Mouse (Mus musculus) stomach, embryonic 16.5 days (tissue): ENCODE data around the gene Spata31d1d. TPM values are rescaled to one million over a fixed set of nuclear protein-coding genes. Genes with fewer than 3 reads are reported as not detected.
"Not testable (repeated sequence)": the region's sequence is repeated elsewhere in the genome, so short reads cannot be mapped to it uniquely, and the experiment has no call there.

Experiments
- ATAC-seq: fragments of 200-750 bp; cut with Nextera tagmentation; 2 replicates; pipeline ENCODE4 v1.8.0; 2017; ENCODE audit warnings: moderate number of reproducible peaks, moderate TSS enrichment; ENCODE audit not compliant: insufficient read depth, low FRiP score
- H3K27ac ChIP-seq: fragments of 300-500 bp; sonication (generic); 2 replicates; pipeline ENCODE4 v1.5.1; 2014; ENCODE audit warnings: low read length
- H3K27me3 ChIP-seq: fragments of 300-500 bp; sonication (generic); 2 replicates; pipeline ENCODE4 v1.6.1; 2014; ENCODE audit warnings: low read length, control low read depth, mixed read lengths; ENCODE audit not compliant: control insufficient read depth, insufficient read depth
- H3K36me3 ChIP-seq: fragments of 300-500 bp; sonication (generic); 2 replicates; pipeline ENCODE4 v1.6.1; 2014; ENCODE audit warnings: low read length; ENCODE audit not compliant: control insufficient read depth, insufficient read depth
- H3K4me1 ChIP-seq: fragments of 300-500 bp; sonication (generic); 2 replicates; pipeline ENCODE4 v1.6.1; 2014; ENCODE audit warnings: low read length, control low read depth, mixed read lengths; ENCODE audit not compliant: control insufficient read depth, insufficient read depth
- H3K4me2 ChIP-seq: fragments of 300-500 bp; sonication (generic); 2 replicates; pipeline ENCODE4 v1.6.1; 2014; ENCODE audit warnings: low read depth, low read length, mixed read lengths
- H3K4me3 ChIP-seq: fragments of 300-500 bp; sonication (generic); replicated peaks from 2 replicates; pipeline ENCODE4 v1.5.1; 2014; ENCODE audit warnings: mild to moderate bottlenecking, low read length
- H3K9ac ChIP-seq: fragments of 300-500 bp; sonication (generic); 2 replicates; pipeline ENCODE4 v1.6.1; 2014; ENCODE audit warnings: low read length
- H3K9me3 ChIP-seq: fragments of 300-500 bp; sonication (generic); replicated peaks from 2 replicates; pipeline ENCODE4 v1.6.1; 2016; ENCODE audit warnings: low read length, control low read depth; ENCODE audit not compliant: control insufficient read depth
- WGBS: fragments of 180-500 bp; shearing (Covaris S2); extraction: QIAGEN DNeasy Blood & Tissue Kit; methylation state at CpG from one replicate; pipeline ENCODE4 v1.1.7; 2014; 5-methylcytosine and 5-hydroxymethylcytosine counted together
- polyA plus RNA-seq: library from polyadenylated mRNA; unstranded; fragments of >200 nt; fragmentation: Nextera tagmentation; extraction: Ambion mirVana; gene quantifications from 2 replicates; pipeline ENCODE4 v1.2.1, GENCODE M21; 2015

The Spata31d1d gene
- polyA plus RNA-seq, 1 experiment from 2014 or later = not detected

- not testable (repeated sequence) for H3K27me3 ChIP-seq
- 26% methylated on average over 6 of the region's 6 CpGs for WGBS
Measured at GRCm38 (mm10) chr13:59718857-59719440, 12.6 kb downstream of the Spata31d1d start.

GRCm38 (mm10) chr13:59713710-59714109 is 17.8 kb downstream of the Spata31d1d start:
- H3K9me3 ChIP-seq = no peaks in the 10 kb centered on the region
- H3K4me3 ChIP-seq = no peak overlapping the region
- ATAC-seq = no peak
- H3K36me3 ChIP-seq = no peaks in the 10 kb centered on the region
- 32% methylated on average over 3 of the region's 3 CpGs for WGBS
- no peaks in the 10 kb centered on the region for H3K4me1 ChIP-seq
- no peak overlapping the region for H3K4me2 ChIP-seq
- no peak overlapping the region for H3K27ac ChIP-seq
- H3K27me3 ChIP-seq = no peaks in the 10 kb centered on the region
- H3K9ac ChIP-seq = no peak overlapping the region

More at GRCm38 (mm10) chr13:59718857-59719440, 12.6 kb downstream of the Spata31d1d start:
- ATAC-seq = peak; percentile 80; the same call in 1 of the 2 replicates
- not testable (repeated sequence) for H3K4me1 ChIP-seq, H3K36me3 ChIP-seq, H3K4me3 ChIP-seq, H3K4me2 ChIP-seq, H3K9me3 ChIP-seq, H3K9ac ChIP-seq
- H3K27ac ChIP-seq = 0 out of 2 replicates have a peak overlapping the region, but pooled peaks have one; percentile 2

GRCm38 (mm10) chr13:59711984-59712383 is 19.6 kb downstream of the Spata31d1d start, which contains the start of gene Spata31d1b:
Gene Spata31d1b, plus strand, starts transcription at chr13:59712284.
- not testable (repeated sequence) for ATAC-seq, H3K4me2 ChIP-seq
- 67% methylated on average over 3 of the region's 3 CpGs for WGBS

GRCm38 (mm10) chr13:59710230-59710629 is 21.3 kb downstream of the Spata31d1d start, which contains the start of gene Spata31d1a:
Gene Spata31d1a, minus strand, starts transcription at chr13:59710330.
- H3K27ac ChIP-seq = no peak within 1 kb of the TSS
- no peaks in the 10 kb centered on the region for H3K4me1 ChIP-seq
- 85% methylated on average over 15 of the region's 15 CpGs for WGBS
- H3K4me3 ChIP-seq = no peak within 1 kb of the TSS
- H3K9me3 ChIP-seq = no peaks in the 10 kb centered on the region
- H3K4me2 ChIP-seq = no peak within 1 kb of the TSS
- no peak for ATAC-seq
- no peaks in the 10 kb centered on the region for H3K27me3 ChIP-seq
- H3K9ac ChIP-seq = no peak within 1 kb of the TSS
- no peaks in the 10 kb centered on the region for H3K36me3 ChIP-seq

More at GRCm38 (mm10) chr13:59711984-59712383, 19.6 kb downstream of the Spata31d1d start, which contains the start of gene Spata31d1b:
- not testable (repeated sequence) for H3K27me3 ChIP-seq, H3K9me3 ChIP-seq, H3K36me3 ChIP-seq, H3K4me1 ChIP-seq, H3K4me3 ChIP-seq, H3K27ac ChIP-seq, H3K9ac ChIP-seq

- no peaks in the 10 kb centered on the region for H3K36me3 ChIP-seq
- H3K27ac ChIP-seq = no peak overlapping the region
- H3K4me2 ChIP-seq = no peak overlapping the region
- no peak overlapping the region for H3K4me3 ChIP-seq
- ATAC-seq = peak; percentile 26; the same call in 1 of the 2 replicates
- H3K9me3 ChIP-seq = no peaks in the 10 kb centered on the region
- WGBS = 47% methylated on average over 12 of the region's 12 CpGs
- no peaks in the 10 kb centered on the region for H3K27me3 ChIP-seq
- no peaks in the 10 kb centered on the region for H3K4me1 ChIP-seq
- no peak overlapping the region for H3K9ac ChIP-seq
Measured at GRCm38 (mm10) chr13:59704562-59704961, 27.0 kb downstream of the Spata31d1d start.

GRCm38 (mm10) chr13:59703514-59703913 is 28.0 kb downstream of the Spata31d1d start:
- Histone ChIP-seq H3K4me2 (no peak overlapping the region), H3K9me3 (no peaks in the 10 kb centered on the region), H3K4me3 (no peak overlapping the region), H3K27ac (no peak overlapping the region), H3K36me3 (no peaks in the 10 kb centered on the region), H3K9ac (no peak overlapping the region), H3K4me1 (no peaks in the 10 kb centered on the region), H3K27me3 (no peaks in the 10 kb centered on the region)
- ATAC-seq = no peak
- 81% methylated on average over 12 of the region's 12 CpGs for WGBS

- H3K4me1 ChIP-seq, H3K4me3 ChIP-seq, H3K36me3 ChIP-seq, H3K4me2 ChIP-seq, H3K27ac ChIP-seq, H3K9ac ChIP-seq, H3K9me3 ChIP-seq, H3K27me3 ChIP-seq: not testable (repeated sequence)
- ATAC-seq = 0 out of 2 replicates have a peak, but pooled peaks have one; percentile 37
- 71% methylated on average over 1 of the region's 1 CpGs for WGBS
Measured at GRCm38 (mm10) chr13:59700137-59700536, 31.4 kb downstream of the Spata31d1d start.

GRCm38 (mm10) chr13:59699131-59699530 is 32.4 kb downstream of the Spata31d1d start:
- Histone ChIP-seq H3K9ac (no peak overlapping the region), H3K4me2 (no peak overlapping the region), H3K27me3 (no peaks in the 10 kb centered on the region), H3K9me3 (no peaks in the 10 kb centered on the region), H3K4me3 (no peak overlapping the region), H3K27ac (no peak overlapping the region), H3K4me1 (no peaks in the 10 kb centered on the region), H3K36me3 (no peaks in the 10 kb centered on the region)
- 84% methylated on average over 8 of the region's 8 CpGs for WGBS
- ATAC-seq = no peak

GRCm38 (mm10) chr13:59695781-59696180 is 35.8 kb downstream of the Spata31d1d start:
- Histone ChIP-seq H3K27ac (no peak overlapping the region), H3K27me3 (no peaks in the 10 kb centered on the region), H3K36me3 (no peaks in the 10 kb centered on the region), H3K9me3 (no peaks in the 10 kb centered on the region), H3K4me1 (no peaks in the 10 kb centered on the region), H3K4me2 (no peak overlapping the region), H3K4me3 (no peak overlapping the region), H3K9ac (no peak overlapping the region)
- WGBS = 81% methylated on average over 7 of the region's 7 CpGs
- no peak for ATAC-seq
